Mouse (Mus musculus) CH12.LX (cell line): Measurements from ENCODE around the gene Mnt. TPM values are rescaled to one million over a fixed set of nuclear protein-coding genes. Genes with fewer than 3 reads are reported as not detected.

Source experiments
- DNase-seq: peaks from one replicate; pipeline ENCODE4 v3.0.0-alpha.2; 2013; ENCODE audit errors: extremely low read depth
- H3K27ac ChIP-seq: 2 replicates; pipeline ENCODE4 v1.5.1; 2012; ENCODE audit warnings: low read depth, mild to moderate bottlenecking, control low read depth, moderate library complexity; ENCODE audit not compliant: insufficient read depth
- H3K27me3 ChIP-seq: replicated peaks from 2 replicates; pipeline ENCODE3; 2012; ENCODE audit warnings: inconsistent platforms
- H3K36me3 ChIP-seq, 2 experiments: replicated peaks in 1 of 2; 2 replicates each; pipeline versions ENCODE3 to v1.6.1; 2012; ENCODE audit warnings: inconsistent platforms in 1 of 2, low read length in 1 of 2, mild to moderate bottlenecking in 1 of 2, mixed read lengths in 1 of 2, moderate library complexity in 1 of 2; ENCODE audit not compliant: control insufficient read depth in 1 of 2, insufficient read depth in 1 of 2
- H3K4me1 ChIP-seq, 2 experiments: 2 replicates each; pipeline ENCODE4 v1.6.1; 2012; ENCODE audit warnings: inconsistent platforms in 1 of 2, moderate library complexity in 1 of 2; ENCODE audit not compliant: insufficient read depth in 2 of 2, control insufficient read depth in 1 of 2
- H3K4me2 ChIP-seq: 2 replicates; pipeline ENCODE4 v1.6.1; 2012; ENCODE audit warnings: low read depth, mild to moderate bottlenecking, control low read depth; ENCODE audit not compliant: poor library complexity, insufficient read depth, severe bottlenecking
- H3K4me3 ChIP-seq, 3 experiments: fragments of 150-350 bp in 1 of 3; sonication (generic) in 1 of 3; replicated peaks in 1 of 3; 2 replicates each; pipeline versions ENCODE3 to v1.5.1; 2011 to 2012; ENCODE audit warnings: low read depth in 2 of 3, low read length in 2 of 3, mild to moderate bottlenecking in 2 of 3, moderate library complexity in 2 of 3, control low read depth in 1 of 3, improper control_type of control experiment in 1 of 3, inconsistent platforms in 1 of 3, mixed read lengths in 1 of 3; ENCODE audit not compliant: poor library complexity in 1 of 3
- H3K79me2 ChIP-seq: replicated peaks from 2 replicates; pipeline ENCODE4 v1.6.1; 2012; ENCODE audit warnings: mild to moderate bottlenecking, moderate library complexity; ENCODE audit not compliant: control insufficient read depth, poor library complexity, insufficient read depth, severe bottlenecking; ENCODE audit errors: extremely low read depth
- H3K9ac ChIP-seq: 2 replicates; pipeline ENCODE4 v1.6.1; 2012; ENCODE audit warnings: low read depth, mild to moderate bottlenecking, control low read depth, moderate library complexity; ENCODE audit not compliant: insufficient read depth
- H3K9me3 ChIP-seq: replicated peaks from 2 replicates; pipeline ENCODE3; 2012; ENCODE audit warnings: low read length, inconsistent platforms, mixed read lengths
- BHLHE40 ChIP-seq: IDR thresholded peaks from 2 replicates; pipeline ENCODE4 v1.6.1; 2011; ENCODE audit warnings: mild to moderate bottlenecking, low read depth, low read length, improper control_type of control experiment
- CHD1 ChIP-seq: IDR thresholded peaks from 2 replicates; pipeline ENCODE4 v1.6.1; 2012; ENCODE audit warnings: low read depth, low read length, improper control_type of control experiment, inconsistent platforms
- CTCF ChIP-seq, 2 experiments: IDR thresholded peaks in 1 of 2; conservative IDR thresholded peaks in 1 of 2; 2 replicates each; pipeline ENCODE4 v1.5.1; 2011 to 2012; ENCODE audit warnings: low read depth in 2 of 2, low read length in 2 of 2, improper control_type of control experiment in 1 of 2, inconsistent platforms in 1 of 2, mild to moderate bottlenecking in 1 of 2, moderate library complexity in 1 of 2
- ELF1 ChIP-seq: IDR thresholded peaks from 2 replicates; pipeline ENCODE4 v1.6.1; 2014; ENCODE audit warnings: low read depth, mild to moderate bottlenecking, inconsistent platforms, low read length, improper control_type of control experiment
- EP300 ChIP-seq: IDR thresholded peaks from 2 replicates; pipeline ENCODE4 v1.6.1; 2011; ENCODE audit warnings: low read length, improper control_type of control experiment
- GABPA ChIP-seq: IDR thresholded peaks from 2 replicates; pipeline ENCODE4 v1.6.1; 2012; ENCODE audit warnings: low read depth, low read length, improper control_type of control experiment, inconsistent platforms; ENCODE audit not compliant: insufficient replicate concordance
- HCFC1 ChIP-seq: IDR thresholded peaks from 2 replicates; pipeline ENCODE4 v1.6.1; 2012; ENCODE audit warnings: low read depth, mild to moderate bottlenecking, inconsistent platforms, low read length, improper control_type of control experiment
- JUN ChIP-seq: IDR thresholded peaks from 2 replicates; pipeline ENCODE4 v1.6.1; 2011; ENCODE audit warnings: low read depth, mild to moderate bottlenecking, low read length, improper control_type of control experiment, moderate library complexity; ENCODE audit not compliant: insufficient read depth
- KAT2A ChIP-seq: IDR thresholded peaks from 2 replicates; pipeline ENCODE4 v1.6.1; 2012; ENCODE audit warnings: low read length, improper control_type of control experiment, inconsistent platforms; ENCODE audit not compliant: insufficient replicate concordance
- MEF2A ChIP-seq: IDR thresholded peaks from 2 replicates; pipeline ENCODE4 v1.6.1; 2014; ENCODE audit warnings: low read depth, mild to moderate bottlenecking, inconsistent platforms, low read length, improper control_type of control experiment, borderline replicate concordance
- MXI1 ChIP-seq: IDR thresholded peaks from 2 replicates; pipeline ENCODE4 v1.6.1; 2011; ENCODE audit warnings: mild to moderate bottlenecking, low read depth, low read length, improper control_type of control experiment
- MYC ChIP-seq: IDR thresholded peaks from 2 replicates; pipeline ENCODE4 v1.6.1; 2011; ENCODE audit warnings: low read depth, mild to moderate bottlenecking, improper control_type of control experiment, low read length
- POLR2A ChIP-seq: IDR thresholded peaks from 2 replicates; pipeline ENCODE4 v1.6.1; 2011; ENCODE audit warnings: low read depth, mild to moderate bottlenecking, improper control_type of control experiment, low read length
- POLR2AphosphoS2 ChIP-seq: IDR thresholded peaks from 2 replicates; pipeline ENCODE4 v1.6.1; 2011; ENCODE audit warnings: low read depth, low read length, improper control_type of control experiment
- RAD21 ChIP-seq: IDR thresholded peaks from 2 replicates; pipeline ENCODE4 v1.6.1; 2011; ENCODE audit warnings: low read depth, mild to moderate bottlenecking, low read length, improper control_type of control experiment, moderate library complexity
- RCOR1 ChIP-seq: conservative IDR thresholded peaks from 2 replicates; pipeline ENCODE4 v1.6.1; 2012; ENCODE audit warnings: low read depth, mild to moderate bottlenecking, inconsistent platforms, low read length, improper control_type of control experiment
- SMC3 ChIP-seq: IDR thresholded peaks from 2 replicates; pipeline ENCODE4 v1.6.1; 2011; ENCODE audit warnings: low read depth, low read length, improper control_type of control experiment
- TBP ChIP-seq: conservative IDR thresholded peaks from 2 replicates; pipeline ENCODE4 v1.6.1; 2011; ENCODE audit warnings: low read depth, low read length, improper control_type of control experiment
- TCF12 ChIP-seq: IDR thresholded peaks from 2 replicates; pipeline ENCODE4 v1.6.1; 2014; ENCODE audit warnings: low read depth, mild to moderate bottlenecking, inconsistent platforms, low read length, improper control_type of control experiment
- UBTF ChIP-seq: IDR thresholded peaks from 2 replicates; pipeline ENCODE4 v1.6.1; 2012; ENCODE audit warnings: low read depth, mild to moderate bottlenecking, inconsistent platforms, low read length, improper control_type of control experiment, moderate library complexity
- USF1 ChIP-seq: IDR thresholded peaks from 2 replicates; pipeline ENCODE4 v1.6.1; 2014; ENCODE audit warnings: low read depth, mild to moderate bottlenecking, inconsistent platforms, low read length, improper control_type of control experiment
- USF2 ChIP-seq: conservative IDR thresholded peaks from 2 replicates; pipeline ENCODE4 v1.6.1; 2011; ENCODE audit warnings: low read depth, low read length, improper control_type of control experiment
- ZC3H11A ChIP-seq: IDR thresholded peaks from 2 replicates; pipeline ENCODE4 v1.6.1; 2012; ENCODE audit warnings: low read depth, mild to moderate bottlenecking, inconsistent platforms, low read length, improper control_type of control experiment
- ZKSCAN1 ChIP-seq: IDR thresholded peaks from 2 replicates; pipeline ENCODE4 v1.6.1; 2012; ENCODE audit warnings: low read depth, inconsistent platforms, low read length, improper control_type of control experiment, borderline replicate concordance
- dilution Hi-C: fragments of 300-500 bp; cut with MboI; formaldehyde crosslinking; loops from 2 replicates; pipeline ENCODE4 v1.14.3; 2020; ENCODE audit warnings: low sequenced_read_pairs; ENCODE audit not compliant: extremely low pct_unique_long_range_greater_than_20kb, extremely low pct_ligation_motif_present
- in situ Hi-C: fragments of 300-500 bp; cut with MboI; formaldehyde crosslinking; loops from 3 replicates; pipeline ENCODE4 v1.14.3; 2019; ENCODE audit warnings: low sequenced_read_pairs, low pct_ligation_motif_present, low pct_unique_long_range_greater_than_20kb, mixed read lengths
- polyA plus RNA-seq: library from polyadenylated mRNA; unstranded; fragments of >175 nt; gene quantifications from 2 replicates; pipeline ENCODE4 v1.2.1, GENCODE M21; 2012; ENCODE audit warnings: low read depth; ENCODE audit not compliant: insufficient read length
- total RNA-seq, 2 experiments: library from RNA; depleted of rRNA; stranded (reverse); fragments of 300-350 nt in 1 of 2; fragments of >200 nt in 1 of 2; gene quantifications; 2 replicates each; pipeline ENCODE4 v1.2.3; 2012 to 2014

Gene Mnt
- total and polyA plus RNA-seq, 3 experiments = 1.6 to 30.6 (median 4.7) TPM

GRCm38 (mm10) chr11:74840739-74841138, 10.0 kb downstream of the Mnt start:
- dilution Hi-C loops = no loop called here
- TF ChIP-seq CTCF (conservative IDR thresholded peaks at IDR 0.05 in 1 of 2, IDR thresholded peaks at IDR 0.05 in 1 of 2; ENCODE audit: low read depth in 2 of 2, low read length in 2 of 2) = no peak
- no peak for TF ChIP-seq JUN
- no peak for TF ChIP-seq ZC3H11A
- TF ChIP-seq ZKSCAN1 = no peak
- TF ChIP-seq, all 38 proteins: peak for 0
- Histone ChIP-seq H3K79me2 (no peaks in the 10 kb centered on the region), H3K4me3 (no peak overlapping the region), H3K4me2 (no peak overlapping the region), H3K27me3 (no peaks in the 10 kb centered on the region), H3K27ac (no peak overlapping the region), H3K9me3 (peaks cover 6% of the 10 kb centered on the region), H3K9ac (no peak overlapping the region), H3K36me3 (peaks cover 38 to 77% of the 10 kb centered on the region in 2 experiments), H3K4me1 (peaks cover 24 to 49% of the 10 kb centered on the region in 2 experiments)
- in situ Hi-C loops = loop anchor here (25.0 kb wide), 1 partner anchor 453 kb away; no protein-coding TSS in a partner anchor
- no peak for DNase-seq

GRCm38 (mm10) chr11:74841366-74841765, 10.6 kb downstream of the Mnt start:
- in situ Hi-C loops (loop anchor here (25.0 kb wide), 1 partner anchor 454 kb away; no protein-coding TSS in a partner anchor), dilution Hi-C loops (no loop called here)
- Histone ChIP-seq H3K4me2 (no peak overlapping the region), H3K36me3 (peaks cover 37 to 77% of the 10 kb centered on the region in 2 experiments), H3K27ac (no peak overlapping the region), H3K79me2 (no peaks in the 10 kb centered on the region), H3K4me1 (peaks cover 24 to 43% of the 10 kb centered on the region in 2 experiments), H3K27me3 (no peaks in the 10 kb centered on the region), H3K9me3 (peaks cover 7% of the 10 kb centered on the region), H3K9ac (no peak overlapping the region), H3K4me3 (no peak overlapping the region)
- TF ChIP-seq CTCF (conservative IDR thresholded peaks at IDR 0.05 in 1 of 2, IDR thresholded peaks at IDR 0.05 in 1 of 2; ENCODE audit: low read depth in 2 of 2, low read length in 2 of 2) (no peak), POLR2AphosphoS2 (no peak), POLR2A (no peak), MXI1 (no peak), CHD1 (no peak), TCF12 (no peak), JUN (no peak), KAT2A (no peak)
- no peak for DNase-seq

GRCm38 (mm10) chr11:74842045-74842444, 11.3 kb downstream of the Mnt start:
- Histone ChIP-seq H3K9ac (no peak overlapping the region), H3K79me2 (no peaks in the 10 kb centered on the region), H3K9me3 (peaks cover 7% of the 10 kb centered on the region), H3K27ac (no peak overlapping the region), H3K4me1 (peaks cover 20 to 36% of the 10 kb centered on the region in 2 experiments), H3K4me2 (no peak overlapping the region), H3K27me3 (no peaks in the 10 kb centered on the region), H3K36me3 (peaks cover 33 to 72% of the 10 kb centered on the region in 2 experiments), H3K4me3 (no peak overlapping the region)
- dilution Hi-C loops (no loop called here), in situ Hi-C loops (loop anchor here (25.0 kb wide), 1 partner anchor 455 kb away; no protein-coding TSS in a partner anchor)
- TF ChIP-seq SMC3 = no peak
- TF ChIP-seq HCFC1 = no peak
- TF ChIP-seq USF2 = no peak
- TF ChIP-seq TBP = no peak
- TF ChIP-seq ZC3H11A = no peak
- no peak for TF ChIP-seq RAD21
- no peak for TF ChIP-seq EP300
- TF ChIP-seq ELF1 = no peak
- TF ChIP-seq MEF2A = no peak
- no peak for TF ChIP-seq KAT2A
- TF ChIP-seq UBTF = no peak
- no peak for TF ChIP-seq USF1
- TF ChIP-seq CHD1 = no peak
- TF ChIP-seq MYC = no peak
- TF ChIP-seq GABPA = no peak
- no peak for TF ChIP-seq MXI1
- TF ChIP-seq POLR2A = no peak
- no peak for TF ChIP-seq RCOR1
- TF ChIP-seq BHLHE40 = no peak
- TF ChIP-seq, all 38 proteins: peak for 0
- no peak for DNase-seq
